8 mouse cellular contexts compared by ENCODE assay signal in the genomic region with DNA sequence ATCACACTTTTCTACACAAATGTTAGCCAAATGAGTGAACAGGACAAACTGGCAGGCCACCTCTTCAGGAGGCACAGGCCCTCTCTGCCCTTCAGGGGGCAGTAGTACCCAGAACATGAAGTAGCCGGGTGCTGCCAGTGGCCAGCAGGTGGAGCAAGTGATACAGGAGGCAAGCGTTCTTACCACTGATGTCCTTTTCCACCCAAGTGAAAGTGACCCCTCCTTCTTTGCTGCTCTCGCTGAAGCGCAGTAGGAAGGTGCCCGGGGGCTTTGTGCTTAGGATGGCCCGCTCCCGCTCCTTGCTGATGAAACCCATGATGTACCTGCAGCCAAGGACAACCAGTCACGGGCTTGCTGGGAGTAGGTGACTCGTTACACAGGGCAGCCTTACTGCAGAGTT. TPM values are rescaled to one million over a fixed set of nuclear protein-coding genes. Genes with fewer than 3 reads are reported as not detected.
DNase-seq lines count a peak whose midpoint lies in the region; ATAC-seq and TF ChIP-seq lines count a peak whose summit lies in the region.

No protein-coding gene starts in this region.

- WGBS in forebrain, embryonic 15.5 days = 8% methylated on average over 9 of the region's 9 CpGs
- 17% methylated on average over 9 of the region's 9 CpGs for WGBS in lung, embryonic 15.5 days

- no peak overlapping the region for H3K27ac ChIP-seq in forebrain, embryonic 15.5 days (replicated peaks)
- no peak overlapping the region for H3K27ac ChIP-seq in layer of hippocampus, adult 2 months
- 0 out of 2 replicates have a peak overlapping the region, but pooled peaks have one; percentile 5 for H3K27ac ChIP-seq in lung, embryonic 15.5 days

- H3K27me3 ChIP-seq in forebrain, embryonic 15.5 days = no peaks in the 10 kb centered on the region
- H3K27me3 ChIP-seq in lung, embryonic 15.5 days = no peaks in the 10 kb centered on the region

- peak; percentile 100 for TF ChIP-seq CTCF in layer of hippocampus, adult 2 months (conservative IDR thresholded peaks at IDR 0.05)

- H3K9me3 ChIP-seq in forebrain, embryonic 15.5 days = no peaks in the 10 kb centered on the region
- no peaks in the 10 kb centered on the region for H3K9me3 ChIP-seq in lung, embryonic 15.5 days

- DNase-seq in MEL-GATA-1-ER (ENCODE audit: extremely low read depth, low read depth) = peak; percentile 84
- DNase-seq in cerebellum, adult 11-12 months = peak; percentile 85
- peak; percentile 88 to 95 for DNase-seq in heart, postnatal 14 days
- peak; percentile 89 to 91 for DNase-seq in layer of hippocampus, adult 2 months (ENCODE audit: low spot score in 2 of 2)
- peak; percentile 93 for DNase-seq in retina, postnatal 1 day
- DNase-seq in thymus, postnatal 4 days = peak; percentile 95

- no peak overlapping the region for H3K9ac ChIP-seq in forebrain, embryonic 15.5 days (replicated peaks)
- no peak overlapping the region for H3K9ac ChIP-seq in lung, embryonic 15.5 days

- 0 out of 2 replicates have a peak, but pooled peaks have one; percentile 29 for ATAC-seq in forebrain, embryonic 15.5 days (replicated peaks)
- peak; percentile 44; the same call in 1 of the 2 replicates for ATAC-seq in lung, embryonic 15.5 days (ENCODE audit: borderline replicate concordance, extremely low read depth, low FRiP score, low TSS enrichment)

- H3K4me3 ChIP-seq in forebrain, embryonic 15.5 days = no peak overlapping the region
- H3K4me3 ChIP-seq in layer of hippocampus, adult 2 months = no peak overlapping the region
- no peak overlapping the region for H3K4me3 ChIP-seq in lung, embryonic 15.5 days

- H3K4me2 ChIP-seq in forebrain, embryonic 15.5 days (replicated peaks) = no peak overlapping the region
- peak overlapping the region; percentile 30 for H3K4me2 ChIP-seq in lung, embryonic 15.5 days

- H3K4me1 ChIP-seq in forebrain, embryonic 15.5 days = peaks cover 29% of the 10 kb centered on the region
- H3K4me1 ChIP-seq in lung, embryonic 15.5 days = peaks cover 8% of the 10 kb centered on the region; the same call in 1 of the 2 replicates

- intact Hi-C loops in heart, postnatal 14 days (cut with DNase I) = loop anchor here (1.0 to 10.0 kb wide), 3 partner anchors 64 to 281 kb away; partner anchors contain the start of genes Ccr10, Cntnap1 and Plekhh3

- H3K36me3 ChIP-seq in forebrain, embryonic 15.5 days = no peaks in the 10 kb centered on the region
- H3K36me3 ChIP-seq in lung, embryonic 15.5 days = peaks cover 15% of the 10 kb centered on the region; the same call in 1 of the 2 replicates

RNA-seq across cellular contexts. Expression of gene Stat5a, which starts 34.3 kb away (rescaled TPM):
- polyA plus RNA-seq in forebrain, embryonic 15.5 days (2015; fragmentation: Nextera tagmentation; extraction: Ambion mirVana) = 0.71 and 1.0 TPM in 2 replicates
- total RNA-seq in heart, postnatal 14 days (2021) = 10 to 100 TPM; 28.1 to 28.7 TPM
- total RNA-seq in layer of hippocampus, adult 2 months (2021) = 1 to 10 TPM; 1.7 to 2.0 TPM
- polyA plus RNA-seq in lung, embryonic 15.5 days (2015; fragmentation: Nextera tagmentation; extraction: Ambion mirVana) = 8.2 and 9.5 TPM in 2 replicates

RNA-seq across cellular contexts. Expression of gene Stat5b, which starts 43.0 kb away (rescaled TPM):
- polyA plus RNA-seq in forebrain, embryonic 15.5 days (2015; fragmentation: Nextera tagmentation; extraction: Ambion mirVana) = 11.4 and 13.3 TPM in 2 replicates
- 10 to 100 TPM; 62.4 to 66.5 TPM for total RNA-seq in heart, postnatal 14 days (2021)
- total RNA-seq in layer of hippocampus, adult 2 months (2021) = 10 to 100 TPM; 11.6 to 13.8 TPM
- polyA plus RNA-seq in lung, embryonic 15.5 days (2015; fragmentation: Nextera tagmentation; extraction: Ambion mirVana) = 28.1 TPM in 2 replicates

RNA-seq across cellular contexts. Expression of gene Stat3, which starts 45.9 kb away (rescaled TPM):
- 31.1 and 32.3 TPM in 2 replicates for polyA plus RNA-seq in forebrain, embryonic 15.5 days (2015; fragmentation: Nextera tagmentation; extraction: Ambion mirVana)
- 100 to 1,000 TPM; 103 to 107 TPM for total RNA-seq in heart, postnatal 14 days (2021)
- total RNA-seq in layer of hippocampus, adult 2 months (2021) = 10 to 100 TPM; 39.5 to 42.3 TPM
- polyA plus RNA-seq in lung, embryonic 15.5 days (2015; fragmentation: Nextera tagmentation; extraction: Ambion mirVana) = 41.2 and 53.4 TPM in 2 replicates

Comparison
In these comparisons a context has a peak if more than half of its experiments do, and no peak if none do; other contexts are left out.
1. RNA of gene Stat5a, which starts 34.3 kb away (total RNA-seq): 28.1 to 28.7 TPM in heart, postnatal 14 days; 1.7 to 2.0 TPM in layer of hippocampus, adult 2 months; every median in the first group is over 4 times any median in the second.
2. RNA of gene Stat5b, which starts 43.0 kb away (total RNA-seq): 62.4 to 66.5 TPM in heart, postnatal 14 days; 11.6 to 13.8 TPM in layer of hippocampus, adult 2 months; every median in the first group is over 4 times any median in the second.
3. Peak in every context shown above with its lines, with median percentiles within 50 percentile points of each other: DNase-seq.